Mouse (Mus musculus): Measurements from ENCODE around the gene Msl1.

The Msl1 gene

GRCm38 (mm10) chr11:98836651-98837141 is 41.4 kb downstream of the Msl1 start, which contains the start of gene Rapgefl1:
Gene Rapgefl1, plus strand, starts transcription at chr11:98836785.
- intact Hi-C loops (cut with DNase I) = no loop called here

DNA sequence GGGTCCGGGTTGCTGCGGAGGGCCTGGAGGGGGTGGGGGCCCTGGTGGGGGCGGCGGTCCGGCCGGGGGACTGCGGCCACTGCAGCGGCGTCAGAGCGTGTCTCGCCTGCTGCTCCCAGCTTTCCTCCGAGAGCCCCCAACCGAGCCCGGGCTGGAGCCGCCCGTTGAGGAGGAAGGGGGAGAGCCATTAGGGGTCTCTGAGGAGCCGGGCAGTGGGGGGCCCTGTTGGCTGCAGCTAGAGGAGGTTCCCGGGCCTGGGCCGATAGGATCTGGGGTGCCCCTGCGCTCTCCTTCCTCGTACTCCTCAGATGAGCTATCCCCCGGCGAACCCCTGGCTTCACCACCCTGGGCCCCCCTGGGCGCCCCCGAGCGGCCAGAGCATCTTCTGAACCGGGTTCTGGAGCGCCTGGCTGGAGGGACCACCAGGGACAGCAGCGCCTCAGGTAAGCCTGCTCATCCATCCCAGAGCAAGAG is 42.0 kb downstream of the Msl1 start:
- intact Hi-C loops (cut with DNase I) = no loop called here

DNA sequence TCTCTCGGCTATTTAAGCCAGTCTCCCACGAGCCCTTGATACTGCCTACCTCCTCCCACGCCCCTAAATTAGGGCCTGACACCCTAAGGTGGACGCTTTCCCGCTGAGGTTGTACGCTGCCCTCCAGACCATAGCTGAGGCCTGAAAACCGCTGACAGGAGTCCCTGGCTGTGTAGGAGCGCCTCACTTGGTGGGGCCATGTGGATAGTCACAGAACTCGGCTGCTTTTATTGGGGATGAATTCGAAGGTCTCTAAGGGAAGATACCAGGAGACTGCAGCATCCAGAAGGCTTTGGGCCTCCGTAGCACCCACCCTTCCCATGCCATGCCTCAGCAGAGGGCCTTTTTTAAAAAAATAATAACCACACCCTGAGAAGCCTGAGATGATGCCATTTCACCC is 42.6 kb downstream of the Msl1 start:
- intact Hi-C loops (cut with DNase I) = no loop called here

DNA sequence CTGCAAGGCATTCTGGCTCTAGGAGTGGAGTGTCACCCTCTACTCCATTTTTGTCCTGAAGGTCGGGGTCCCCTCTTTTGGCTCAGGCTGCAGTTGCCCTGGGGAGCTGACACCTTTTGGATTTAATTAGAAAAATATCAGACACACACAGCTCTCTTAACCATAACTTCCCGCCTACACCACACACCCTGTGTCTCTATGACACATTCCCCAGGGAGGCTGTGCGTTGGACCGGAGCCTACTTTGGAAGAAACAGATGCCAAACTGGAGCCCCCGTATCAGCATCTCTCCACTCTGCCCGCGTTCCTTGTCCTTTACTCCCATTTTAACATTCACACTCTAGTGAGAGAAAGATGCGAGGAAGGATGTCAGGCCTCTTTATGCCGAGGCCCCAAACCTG is 43.2 kb downstream of the Msl1 start:
- intact Hi-C loops (cut with DNase I) = no loop called here

DNA sequence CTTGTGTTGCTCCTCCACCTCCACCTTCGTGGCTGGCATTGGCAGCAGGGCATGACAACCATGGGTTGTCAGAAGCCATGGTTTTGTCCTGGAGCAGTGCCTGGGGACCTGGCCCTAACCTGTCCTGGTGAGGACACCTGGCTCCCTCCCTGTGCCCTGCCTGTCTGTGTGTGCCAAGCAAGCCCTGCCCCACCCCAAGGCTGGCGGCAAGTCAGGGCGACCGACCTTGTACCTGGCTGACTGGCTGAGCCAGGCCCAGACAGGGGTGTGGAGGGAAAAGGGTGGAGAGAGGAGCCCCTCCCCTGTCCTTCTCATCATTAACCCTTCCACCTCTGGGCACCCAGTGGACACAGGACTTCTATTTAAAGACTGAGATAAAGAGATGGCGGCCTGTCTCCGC is 44.1 kb downstream of the Msl1 start:
- intact Hi-C loops (cut with DNase I) = no loop called here

DNA sequence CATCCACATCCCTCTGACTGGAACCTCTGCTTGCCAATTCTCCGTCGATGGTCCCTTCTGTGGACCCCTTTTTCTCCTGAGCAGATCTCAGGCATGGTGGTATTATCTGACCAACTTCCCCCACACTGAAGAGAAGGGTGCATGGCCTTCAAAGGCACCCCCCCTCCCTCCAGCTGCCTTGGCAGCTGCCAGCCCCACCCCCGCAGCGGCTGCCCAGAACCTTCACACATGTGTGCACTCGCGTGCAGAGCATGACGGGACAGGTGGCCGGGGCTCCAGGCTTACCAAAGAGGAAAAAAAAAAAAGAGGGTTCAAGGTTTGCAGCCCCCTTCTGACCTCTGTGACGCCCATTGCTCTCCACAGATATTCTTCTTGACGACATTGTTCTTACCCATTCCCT is 44.6 kb downstream of the Msl1 start:
- intact Hi-C loops (cut with DNase I) = no loop called here

GRCm38 (mm10) chr11:98846016-98846415 is 50.7 kb downstream of the Msl1 start:
- intact Hi-C loops (cut with DNase I) = no loop called here

- intact Hi-C loops (cut with DNase I) = no loop called here
Measured at GRCm38 (mm10) chr11:98846865-98847604, 51.7 kb downstream of the Msl1 start.

DNA sequence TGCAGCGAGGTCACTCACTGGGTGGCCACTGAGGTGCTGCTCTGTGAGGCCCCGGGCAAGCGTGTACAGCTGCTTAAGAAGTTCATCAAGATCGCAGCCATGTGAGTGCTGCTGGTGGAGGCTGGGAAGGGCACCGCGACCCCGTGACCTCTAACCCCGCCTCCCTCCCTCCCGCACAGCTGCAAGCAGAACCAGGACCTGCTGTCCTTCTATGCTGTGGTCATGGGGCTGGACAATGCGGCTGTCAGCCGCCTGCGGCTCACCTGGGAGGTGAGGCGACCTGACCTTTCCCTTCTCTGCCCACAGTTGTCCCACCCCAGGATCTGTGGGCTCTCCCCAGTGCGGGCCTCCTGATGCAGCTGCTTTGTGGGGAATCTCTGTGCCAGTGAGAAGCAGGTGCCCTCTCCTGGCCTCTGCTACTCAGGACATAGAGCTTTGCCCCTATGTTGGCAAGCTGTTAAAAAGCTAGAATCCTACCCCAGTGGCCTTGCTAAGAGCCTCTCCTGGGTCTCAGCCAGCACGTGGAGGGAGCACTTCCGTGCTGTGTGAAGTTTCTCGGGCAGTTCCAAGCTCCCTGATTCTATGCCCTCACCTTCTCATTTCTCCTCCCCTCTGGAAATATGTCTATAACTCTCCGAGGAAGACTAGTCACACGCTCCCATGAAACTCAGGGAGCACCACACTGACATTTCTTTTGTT is 54.0 kb downstream of the Msl1 start:
- intact Hi-C loops (cut with DNase I) = no loop called here

DNA sequence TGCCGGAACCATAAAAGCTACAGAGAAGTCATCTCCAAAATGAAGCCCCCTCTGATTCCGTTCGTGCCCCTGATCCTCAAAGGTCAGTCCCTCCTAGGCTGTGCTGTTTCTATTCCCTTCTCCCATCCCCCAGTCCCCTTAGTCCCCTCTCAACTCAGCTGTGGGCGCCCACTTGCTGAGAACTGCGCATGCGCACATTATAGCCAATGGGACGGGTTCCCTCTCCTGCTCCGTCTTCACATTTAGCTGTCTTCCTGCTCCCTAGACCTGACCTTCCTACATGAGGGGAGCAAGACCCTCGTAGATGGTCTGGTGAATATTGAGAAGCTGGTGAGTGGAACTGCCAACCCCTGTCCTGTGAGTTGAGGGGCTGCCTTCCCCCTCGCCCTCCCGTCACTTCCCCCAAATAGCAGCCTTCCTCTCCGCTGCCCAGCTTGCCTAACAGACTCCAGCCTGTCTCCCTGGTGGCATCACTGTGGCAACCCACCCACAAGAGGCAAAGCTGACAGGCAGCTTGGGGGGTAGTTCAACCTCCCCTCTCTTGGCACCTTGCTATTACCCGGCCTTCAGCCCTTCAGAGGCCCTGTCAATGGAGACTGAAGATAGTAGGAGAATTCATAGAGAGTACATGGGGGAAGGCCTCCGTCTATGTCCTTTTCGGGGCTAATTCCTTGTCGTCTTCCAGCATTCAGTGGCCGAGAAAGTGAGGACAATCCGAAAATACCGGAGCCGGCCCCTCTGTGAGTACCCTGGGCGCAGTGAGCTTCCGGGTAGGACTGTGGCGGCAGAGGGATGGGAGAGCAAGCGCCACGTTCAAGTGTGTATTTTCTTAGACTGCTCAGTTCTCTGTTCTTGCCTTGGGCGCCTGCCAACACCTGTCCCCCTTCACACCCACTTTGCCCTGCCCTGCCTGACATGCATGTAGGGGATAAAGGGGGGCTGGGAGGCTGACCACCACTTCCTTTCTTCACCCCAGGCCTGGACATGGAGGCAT is 55.1 kb downstream of the Msl1 start:
- intact Hi-C loops (cut with DNase I) = no loop called here

GRCm38 (mm10) chr11:98854116-98854515 is 58.8 kb downstream of the Msl1 start:
- intact Hi-C loops (cut with DNase I) = no loop called here

DNA sequence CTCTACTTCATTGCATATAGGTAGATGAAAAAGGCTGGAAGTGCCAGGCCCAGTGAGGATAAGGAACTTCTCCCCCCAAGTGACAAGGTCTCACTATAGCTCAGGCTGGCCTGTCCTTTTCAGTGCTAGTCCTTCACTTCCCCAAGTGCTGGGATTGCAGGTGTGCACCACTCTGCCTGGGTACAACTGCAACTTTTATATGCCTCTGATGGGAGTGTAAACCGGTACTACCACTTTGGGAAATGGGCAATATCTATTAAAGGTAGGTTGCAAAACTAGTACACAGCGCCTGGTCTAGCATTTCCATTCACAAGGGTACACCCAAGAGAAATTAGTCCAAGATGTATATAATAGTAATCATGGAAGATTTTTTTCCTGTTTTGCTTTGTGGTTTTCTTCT is 59.3 kb downstream of the Msl1 start:
- intact Hi-C loops (cut with DNase I) = no loop called here

Measured in adrenal gland (tissue).